Mouse (Mus musculus): ENCODE measurements at regions not wholly inside any gene's neighbourhood (a gene's known extent, or its start where the extent isn't known, plus 50 kb on each side); places are given as distances from the start of the nearest gene placed in this dataset.

DNA sequence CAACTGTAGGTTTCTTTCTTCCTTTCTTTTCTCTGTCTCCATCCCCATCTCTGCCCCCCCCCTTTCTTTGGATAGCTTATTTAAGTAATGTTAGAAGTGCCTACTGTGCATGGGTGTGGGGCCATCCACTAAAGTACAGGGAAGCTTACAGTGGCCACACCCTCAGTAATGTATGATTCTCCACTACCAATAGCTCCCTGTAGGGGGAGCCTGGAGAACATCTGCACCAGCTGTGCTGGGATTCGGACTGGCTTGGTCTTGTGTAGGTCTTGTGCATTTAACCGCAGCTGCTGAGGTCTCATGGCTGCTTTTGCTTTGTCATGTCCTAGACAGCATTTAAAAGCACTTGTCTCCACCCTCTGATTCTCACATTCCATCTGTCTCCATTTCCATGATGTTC is 196.8 kb upstream of the Dnajc24 start:
- ATAC-seq (replicated peaks; ENCODE audit: low FRiP score): no peak
- whole genome bisulfite sequencing: 80% methylated on average over 2 of the region's 2 CpGs
- Histone ChIP-seq H3K27ac (ENCODE audit: low read depth, low read length) (no peak overlapping the region), H3K9me3 (ENCODE audit: control insufficient read depth, low read length) (no peaks in the 10 kb centered on the region), H3K27me3 (ENCODE audit: control insufficient read depth, insufficient read depth, low read length) (no peaks in the 10 kb centered on the region), H3K4me1 (replicated peaks; ENCODE audit: control insufficient read depth, insufficient read depth, low read length) (no peaks in the 10 kb centered on the region), H3K36me3 (ENCODE audit: control insufficient read depth, insufficient read depth, low read length) (no peaks in the 10 kb centered on the region), H3K9ac (ENCODE audit: low read length) (no peak overlapping the region), H3K4me3 (ENCODE audit: low read depth, low read length) (no peak overlapping the region), H3K4me2 (ENCODE audit: low read depth, low read length, severe bottlenecking) (no peak overlapping the region)
- DNase-seq (ENCODE audit: low spot score): no peak

- peak; percentile 53 for ATAC-seq (replicated peaks; ENCODE audit: low FRiP score)
- peak overlapping the region; percentile 34; the same call in 1 of the 2 replicates for H3K4me2 ChIP-seq (ENCODE audit: low read depth, low read length, severe bottlenecking)
Measured at GRCm38 (mm10) chr2:106195170-106195569, 191.8 kb upstream of the Dnajc24 start.

DNA sequence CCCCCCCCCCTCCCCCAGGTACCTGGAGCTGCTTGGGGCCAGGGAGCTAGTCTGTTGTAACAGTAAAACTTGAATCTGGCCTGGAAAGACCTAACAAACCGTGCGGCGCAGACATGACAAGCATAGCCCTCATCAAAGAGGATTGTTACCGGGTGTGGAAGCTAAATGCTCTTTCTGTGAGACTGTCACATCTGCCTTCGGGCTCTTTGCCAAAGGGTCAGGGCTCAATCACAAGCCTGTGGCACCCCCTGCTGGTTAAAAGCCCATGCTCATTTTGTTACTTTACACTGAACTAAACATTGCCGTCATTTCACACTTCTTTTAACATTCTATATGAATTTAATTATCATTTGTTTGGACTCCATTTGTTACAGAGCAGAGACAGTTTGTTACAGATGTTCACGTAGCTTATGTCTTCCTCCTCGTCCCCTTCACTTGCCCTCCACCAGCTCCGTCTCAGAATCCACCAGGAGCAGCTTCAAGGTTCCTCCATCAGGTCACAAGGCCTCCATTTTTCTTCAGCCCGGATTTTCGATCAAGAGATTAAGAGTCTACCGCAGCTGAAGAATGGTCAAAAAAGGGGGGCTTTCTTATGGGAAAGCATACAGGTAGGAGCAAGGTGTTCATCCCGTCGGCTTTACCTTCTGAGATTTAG is 191.1 kb upstream of the Dnajc24 start:
- Histone ChIP-seq H3K4me2 (ENCODE audit: low read depth, low read length, severe bottlenecking) (peak overlapping the region; percentile 73), H3K27me3 (ENCODE audit: control insufficient read depth, insufficient read depth, low read length) (no peaks in the 10 kb centered on the region), H3K9me3 (ENCODE audit: control insufficient read depth, low read length) (no peaks in the 10 kb centered on the region), H3K27ac (ENCODE audit: low read depth, low read length) (peak overlapping the region; percentile 74), H3K36me3 (ENCODE audit: control insufficient read depth, insufficient read depth, low read length) (no peaks in the 10 kb centered on the region), H3K9ac (ENCODE audit: low read length) (peak overlapping the region; percentile 55), H3K4me1 (replicated peaks; ENCODE audit: control insufficient read depth, insufficient read depth, low read length) (peaks cover 2% of the 10 kb centered on the region; the same call in 1 of the 2 replicates), H3K4me3 (ENCODE audit: low read depth, low read length) (peak overlapping the region; percentile 30)
- 6% methylated on average over 14 of the region's 14 CpGs for WGBS
- DNase-seq (ENCODE audit: low spot score) (peak; percentile 92), ATAC-seq (replicated peaks; ENCODE audit: low FRiP score) (peak; percentile 73)

More at GRCm38 (mm10) chr2:106195170-106195569, 191.8 kb upstream of the Dnajc24 start:
- H3K4me1 ChIP-seq (replicated peaks; ENCODE audit: control insufficient read depth, insufficient read depth, low read length): peaks cover 2% of the 10 kb centered on the region; the same call in 1 of the 2 replicates
- H3K9ac ChIP-seq (ENCODE audit: low read length): no peak overlapping the region
- WGBS: 4% methylated on average over 7 of the region's 7 CpGs
- H3K27me3 ChIP-seq (ENCODE audit: control insufficient read depth, insufficient read depth, low read length): no peaks in the 10 kb centered on the region
- no peak overlapping the region; the same call in 1 of the 2 replicates for H3K4me3 ChIP-seq (ENCODE audit: low read depth, low read length)
- DNase-seq (ENCODE audit: low spot score): peak; percentile 76
- no peak overlapping the region for H3K27ac ChIP-seq (ENCODE audit: low read depth, low read length)
- no peaks in the 10 kb centered on the region for H3K9me3 ChIP-seq (ENCODE audit: control insufficient read depth, low read length)
- no peaks in the 10 kb centered on the region for H3K36me3 ChIP-seq (ENCODE audit: control insufficient read depth, insufficient read depth, low read length)

- Histone ChIP-seq H3K36me3 (ENCODE audit: control insufficient read depth, insufficient read depth, low read length) (no peaks in the 10 kb centered on the region), H3K9me3 (ENCODE audit: control insufficient read depth, low read length) (no peaks in the 10 kb centered on the region), H3K27me3 (ENCODE audit: control insufficient read depth, insufficient read depth, low read length) (no peaks in the 10 kb centered on the region), H3K4me3 (ENCODE audit: low read depth, low read length) (peak overlapping the region; percentile 30), H3K4me1 (replicated peaks; ENCODE audit: control insufficient read depth, insufficient read depth, low read length) (peaks cover 2% of the 10 kb centered on the region; the same call in 1 of the 2 replicates), H3K4me2 (ENCODE audit: low read depth, low read length, severe bottlenecking) (peak overlapping the region; percentile 73), H3K9ac (ENCODE audit: low read length) (peak overlapping the region; percentile 55), H3K27ac (ENCODE audit: low read depth, low read length) (peak overlapping the region; percentile 74)
- 3% methylated on average over 9 of the region's 9 CpGs for WGBS
- DNase-seq (ENCODE audit: low spot score): peak; percentile 57
- peak; percentile 48 for ATAC-seq (replicated peaks; ENCODE audit: low FRiP score)
Measured at GRCm38 (mm10) chr2:106193889-106194347, 190.6 kb upstream of the Dnajc24 start.

GRCm38 (mm10) chr2:106190579-106191322 is 187.4 kb upstream of the Dnajc24 start:
- ATAC-seq (replicated peaks; ENCODE audit: low FRiP score): peak; percentile 55; the same call in 1 of the 2 replicates
- H3K27me3 ChIP-seq (ENCODE audit: control insufficient read depth, insufficient read depth, low read length): no peaks in the 10 kb centered on the region
- WGBS: 14% methylated on average over 11 of the region's 11 CpGs
- H3K4me2 ChIP-seq (ENCODE audit: low read depth, low read length, severe bottlenecking): no peak overlapping the region
- no peak for DNase-seq (ENCODE audit: low spot score)
- H3K4me3 ChIP-seq (ENCODE audit: low read depth, low read length): no peak overlapping the region
- no peak overlapping the region for H3K9ac ChIP-seq (ENCODE audit: low read length)
- peaks cover 2% of the 10 kb centered on the region; the same call in 1 of the 2 replicates for H3K4me1 ChIP-seq (replicated peaks; ENCODE audit: control insufficient read depth, insufficient read depth, low read length)
- H3K36me3 ChIP-seq (ENCODE audit: control insufficient read depth, insufficient read depth, low read length): no peaks in the 10 kb centered on the region
- no peaks in the 10 kb centered on the region for H3K9me3 ChIP-seq (ENCODE audit: control insufficient read depth, low read length)
- no peak overlapping the region for H3K27ac ChIP-seq (ENCODE audit: low read depth, low read length)

GRCm38 (mm10) chr2:106183651-106184050 is 180.3 kb upstream of the Dnajc24 start:
- Histone ChIP-seq H3K27ac (ENCODE audit: low read depth, low read length) (no peak overlapping the region), H3K4me3 (ENCODE audit: low read depth, low read length) (no peak overlapping the region), H3K4me2 (ENCODE audit: low read depth, low read length, severe bottlenecking) (no peak overlapping the region), H3K4me1 (replicated peaks; ENCODE audit: control insufficient read depth, insufficient read depth, low read length) (no peaks in the 10 kb centered on the region), H3K9ac (ENCODE audit: low read length) (no peak overlapping the region), H3K27me3 (ENCODE audit: control insufficient read depth, insufficient read depth, low read length) (peaks cover 2% of the 10 kb centered on the region; the same call in 1 of the 2 replicates), H3K9me3 (ENCODE audit: control insufficient read depth, low read length) (no peaks in the 10 kb centered on the region), H3K36me3 (ENCODE audit: control insufficient read depth, insufficient read depth, low read length) (no peaks in the 10 kb centered on the region)
- WGBS: 69% methylated on average over 16 of the region's 16 CpGs
- DNase-seq (ENCODE audit: low spot score) (no peak), ATAC-seq (replicated peaks; ENCODE audit: low FRiP score) (no peak)

DNA sequence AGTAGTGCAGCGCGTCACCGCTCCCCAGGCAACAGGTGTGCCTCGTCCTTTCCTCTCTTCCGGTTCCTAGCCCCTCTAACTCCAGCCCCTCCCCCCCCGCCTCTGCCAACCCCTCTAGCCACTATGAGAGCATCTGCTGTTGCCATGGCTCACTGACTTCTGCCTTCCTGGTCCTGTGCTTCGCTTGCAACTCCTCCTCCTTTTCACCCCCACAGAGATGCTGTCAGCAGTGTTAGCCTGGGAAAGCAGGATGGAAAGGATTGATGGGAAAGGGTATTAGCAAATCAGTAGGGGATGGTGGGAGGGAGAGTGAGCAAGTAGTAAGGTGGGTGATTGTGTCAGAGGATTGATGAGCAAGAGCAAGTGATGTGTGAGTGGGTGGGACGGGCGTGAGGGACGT is 178.7 kb upstream of the Dnajc24 start:
- 0 out of 2 replicates have a peak overlapping the region, but pooled peaks have one; percentile 6 for H3K4me3 ChIP-seq (ENCODE audit: low read depth, low read length)
- ATAC-seq (replicated peaks; ENCODE audit: low FRiP score): peak; percentile 60

DNA sequence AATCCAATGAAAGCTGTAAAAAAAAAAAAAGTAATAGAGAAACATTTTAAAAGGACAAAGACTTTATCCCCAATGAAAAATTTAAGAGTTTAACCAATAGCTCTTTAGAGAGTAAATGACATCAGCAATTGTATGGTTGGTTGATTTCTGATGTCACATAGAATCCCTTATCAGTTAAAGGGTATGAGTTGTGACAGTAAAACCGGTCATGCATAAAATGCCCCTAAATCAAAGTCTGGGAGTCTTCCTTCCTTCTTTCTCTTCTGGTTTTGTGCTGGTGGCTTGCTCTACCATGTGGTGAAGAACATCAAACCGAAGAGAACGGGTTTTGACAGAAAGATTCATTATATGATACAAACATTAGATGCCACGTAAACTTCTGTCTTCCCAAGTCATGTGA is 159.3 kb upstream of the Dnajc24 start:
- DNase-seq (ENCODE audit: low spot score) (no peak), ATAC-seq (replicated peaks; ENCODE audit: low FRiP score) (no peak)
- no peak overlapping the region for H3K9ac ChIP-seq (ENCODE audit: low read length)
- H3K4me2 ChIP-seq (ENCODE audit: low read depth, low read length, severe bottlenecking): no peak overlapping the region
- no peak overlapping the region for H3K27ac ChIP-seq (ENCODE audit: low read depth, low read length)
- H3K27me3 ChIP-seq (ENCODE audit: control insufficient read depth, insufficient read depth, low read length): no peaks in the 10 kb centered on the region
- H3K4me1 ChIP-seq (replicated peaks; ENCODE audit: control insufficient read depth, insufficient read depth, low read length): no peaks in the 10 kb centered on the region
- no peaks in the 10 kb centered on the region for H3K36me3 ChIP-seq (ENCODE audit: control insufficient read depth, insufficient read depth, low read length)
- H3K9me3 ChIP-seq (ENCODE audit: control insufficient read depth, low read length): no peaks in the 10 kb centered on the region
- 72% methylated on average over 4 of the region's 4 CpGs for WGBS
- no peak overlapping the region for H3K4me3 ChIP-seq (ENCODE audit: low read depth, low read length)

More for the DNA sequence above, 178.7 kb upstream of the Dnajc24 start:
- no peaks in the 10 kb centered on the region for H3K9me3 ChIP-seq (ENCODE audit: control insufficient read depth, low read length)
- no peaks in the 10 kb centered on the region for H3K4me1 ChIP-seq (replicated peaks; ENCODE audit: control insufficient read depth, insufficient read depth, low read length)
- 9% methylated on average over 9 of the region's 10 CpGs for WGBS
- H3K4me2 ChIP-seq (ENCODE audit: low read depth, low read length, severe bottlenecking): peak overlapping the region; percentile 34; the same call in 1 of the 2 replicates
- H3K27me3 ChIP-seq (ENCODE audit: control insufficient read depth, insufficient read depth, low read length): peaks cover 2% of the 10 kb centered on the region; the same call in 1 of the 2 replicates
- no peak for DNase-seq (ENCODE audit: low spot score)
- no peak overlapping the region for H3K27ac ChIP-seq (ENCODE audit: low read depth, low read length)
- H3K9ac ChIP-seq (ENCODE audit: low read length): no peak overlapping the region; the same call in 1 of the 2 replicates
- no peaks in the 10 kb centered on the region for H3K36me3 ChIP-seq (ENCODE audit: control insufficient read depth, insufficient read depth, low read length)
